Mouse (Mus musculus): Measurements from ENCODE around the gene Inca1.

DNA sequence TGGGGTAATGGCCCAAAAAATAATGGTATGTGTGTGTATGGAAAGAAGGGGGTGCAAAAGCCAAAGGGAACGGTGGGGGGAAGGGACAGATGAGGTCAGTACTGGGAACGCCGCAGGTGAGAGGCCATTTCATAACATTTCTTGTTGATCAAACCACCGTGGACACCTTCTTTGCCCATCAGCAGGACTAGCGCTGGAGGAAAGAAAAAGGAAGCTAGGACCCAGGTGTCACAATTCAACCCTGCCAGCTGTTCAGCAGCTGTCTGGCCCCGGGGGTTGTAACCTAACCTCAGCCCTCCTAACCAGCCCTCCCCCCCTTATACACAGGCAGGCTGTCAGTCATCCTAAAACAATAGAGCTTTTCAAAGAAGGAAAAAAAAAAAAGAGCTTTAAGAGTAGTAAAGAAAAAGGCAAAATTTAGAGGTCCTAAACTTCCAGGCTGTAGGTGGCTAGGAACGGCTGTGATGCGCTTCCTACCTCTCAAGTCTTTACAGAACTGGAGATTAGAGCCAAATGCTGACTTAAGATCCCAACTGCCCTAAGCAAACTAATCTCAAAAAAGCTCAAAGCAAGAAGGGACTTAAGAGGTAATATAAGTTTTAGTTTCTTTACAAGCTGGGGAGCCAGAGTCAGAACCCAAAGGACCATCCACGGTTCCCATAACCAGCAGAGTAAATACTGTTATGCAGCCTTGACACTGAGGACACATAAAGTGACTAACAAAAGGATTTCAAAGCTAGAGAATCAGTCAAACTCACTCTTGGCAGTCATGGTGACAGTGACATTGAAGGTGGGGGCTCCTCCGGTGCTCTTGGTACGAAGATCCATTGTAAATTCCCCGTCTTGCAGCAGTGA lies 47.7 kb downstream of the Inca1 start:
- TF ChIP-seq HCFC1 (IDR thresholded peaks at IDR 0.05; ENCODE audit: low read depth, low read length), result no peak
- no peak for TF ChIP-seq CTCF (IDR thresholded peaks at IDR 0.05 in 2 of 3, conservative IDR thresholded peaks at IDR 0.05 in 1 of 3; ENCODE audit: control insufficient read depth in 1 of 3, insufficient read depth in 1 of 3, low read depth in 2 of 3, low read length in 3 of 3, poor library complexity in 1 of 3, severe bottlenecking in 1 of 3)
- no peak; a peak in 1 of 4 replicates for TF ChIP-seq POLR2A (IDR thresholded peaks at IDR 0.05; ENCODE audit: control insufficient read depth in 1 of 2, insufficient read depth in 1 of 2, low read depth in 1 of 2, low read length in 2 of 2, poor library complexity in 1 of 2)
- TF ChIP-seq POLR2AphosphoS5 (IDR thresholded peaks at IDR 0.05; ENCODE audit: borderline replicate concordance, low read depth, low read length), result no peak
- no peak for TF ChIP-seq TBP (IDR thresholded peaks at IDR 0.05; ENCODE audit: low read depth, low read length)
- TF ChIP-seq GABPA (IDR thresholded peaks at IDR 0.05; ENCODE audit: low read depth, low read length), result no peak
- TF ChIP-seq ZC3H11A (IDR thresholded peaks at IDR 0.05; ENCODE audit: low read depth, low read length), result no peak
- peak; percentile 3; the same call in 1 of the 2 replicates for TF ChIP-seq CHD2 (IDR thresholded peaks at IDR 0.05; ENCODE audit: low read length)
- TF ChIP-seq EP300 (IDR thresholded peaks at IDR 0.05; ENCODE audit: low read depth in 1 of 2, low read length in 2 of 2), result no peak; a peak in 1 of 4 replicates
- TF ChIP-seq USF1 (IDR thresholded peaks at IDR 0.05; ENCODE audit: low read depth, low read length), result no peak

Data from MEL (cell line).